Mouse (Mus musculus): Measurements from ENCODE around the gene Pex12. TPM values are rescaled to one million over a fixed set of nuclear protein-coding genes. Genes with fewer than 3 reads are reported as not detected.
"Not testable (repeated sequence)": the region's sequence is repeated elsewhere in the genome, so short reads cannot be mapped to it uniquely, and the experiment has no call there.

Pex12 gene
- total RNA-seq (2021) (10 to 100 TPM; 18.4 to 21.4 TPM), polyA plus RNA-seq (2012; rRNA removed) (12.3 and 12.5 TPM in 2 replicates)
- long read RNA-seq, transcript Pex12-202 (4 exons, 2,389 nt), result major isoform, 12 of 16 reads
- long read RNA-seq, partial matches to known transcripts, result 1 of 16 reads
- long read RNA-seq, other reads (novel, unspliced or antisense), result 3 of 16 reads

DNA sequence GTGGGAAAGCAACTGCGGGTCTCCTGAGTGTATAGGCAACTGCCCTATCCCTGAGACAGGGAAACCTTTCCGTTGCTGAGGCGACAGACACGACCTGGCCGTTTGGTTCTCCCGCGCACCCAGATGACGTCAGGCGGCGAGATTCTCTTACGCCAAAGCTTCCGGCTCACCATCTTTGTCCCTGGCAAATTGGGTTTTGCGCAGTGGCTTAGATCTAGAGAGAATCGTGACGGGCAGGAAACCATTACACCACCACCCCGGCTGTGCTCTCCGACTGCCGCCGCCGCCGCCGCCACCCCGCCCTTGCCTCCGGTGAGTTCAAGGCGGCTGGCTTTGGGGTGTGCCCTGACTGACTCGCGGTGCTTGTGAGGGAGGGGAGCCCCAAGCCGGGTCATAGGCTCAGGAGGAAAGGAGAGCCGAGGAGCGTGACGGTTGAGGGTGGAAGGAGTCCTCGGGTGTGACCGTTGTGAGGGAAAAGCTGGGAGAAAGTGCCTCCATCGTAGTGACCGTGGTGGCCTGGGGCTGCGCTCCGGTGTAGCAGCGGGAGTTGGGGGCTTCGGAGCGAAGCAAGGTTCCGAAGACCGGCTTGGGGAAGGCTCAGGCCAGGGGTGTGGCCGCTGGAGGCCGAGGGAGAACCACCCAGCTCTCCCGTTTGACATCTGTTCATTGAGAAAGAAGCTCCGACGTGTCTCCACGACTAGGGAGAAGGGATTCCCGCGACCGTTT, at the start of gene Pex12:
Gene Pex12 (minus strand): TSS at position 61 of the 726 bp plus-strand sequence.
- DNase-seq, result peak; percentile 96

DNA sequence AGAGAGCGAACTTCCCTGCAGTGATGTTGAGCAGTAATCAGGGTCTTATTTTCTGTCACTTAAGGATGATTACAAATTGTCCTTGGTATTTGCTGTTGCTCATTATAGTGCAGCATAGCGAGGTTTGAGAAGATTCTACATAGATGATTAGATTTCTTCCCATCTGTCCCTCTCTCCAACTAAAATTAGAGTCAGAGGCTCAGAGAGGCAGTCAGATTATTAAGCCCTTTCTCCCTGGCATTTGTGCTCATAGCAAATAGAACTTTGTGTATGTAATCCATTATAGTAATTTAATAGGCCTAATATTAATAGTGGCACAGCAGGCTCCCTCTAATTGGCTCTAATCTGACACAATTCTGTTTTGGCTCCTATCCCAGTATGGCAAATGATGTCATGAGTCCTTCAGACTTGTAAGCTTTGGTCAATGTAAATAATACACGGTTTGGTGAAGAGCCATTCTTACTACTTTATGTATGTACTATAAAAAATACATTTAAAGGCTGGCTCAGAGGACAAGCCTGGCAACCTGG, 39.4 kb upstream of the Pex12 start:
- DNase-seq, result no peak

- DNase-seq, result no peak
Measured at GRCm38 (mm10) chr11:83339705-83340104, 37.3 kb upstream of the Pex12 start.

- DNase-seq, result no peak
Measured at GRCm38 (mm10) chr11:83335826-83336225, 33.4 kb upstream of the Pex12 start.

DNA sequence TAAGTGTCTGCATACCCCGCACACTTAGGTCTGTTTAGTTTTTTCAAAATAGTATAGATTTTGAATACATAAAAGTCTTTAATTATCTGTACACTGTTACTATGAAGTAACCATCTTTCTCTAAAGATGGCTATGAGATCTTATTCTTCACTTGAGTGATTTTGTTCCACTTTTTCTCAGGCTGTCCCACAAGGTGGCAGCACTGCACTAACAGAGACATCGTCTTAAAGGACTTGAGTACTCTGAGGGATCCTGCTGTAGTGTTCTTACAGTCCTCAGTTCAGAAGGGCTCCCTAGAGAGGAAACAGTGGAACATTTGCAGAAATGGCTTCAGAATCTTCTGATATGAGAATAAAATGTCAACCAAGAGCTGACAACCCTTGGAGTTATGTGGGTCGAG, 25.0 kb upstream of the Pex12 start:
- peak; percentile 37 for DNase-seq

- DNase-seq, result not testable (repeated sequence)
Measured at GRCm38 (mm10) chr11:83326692-83327091, 24.3 kb upstream of the Pex12 start.

DNA sequence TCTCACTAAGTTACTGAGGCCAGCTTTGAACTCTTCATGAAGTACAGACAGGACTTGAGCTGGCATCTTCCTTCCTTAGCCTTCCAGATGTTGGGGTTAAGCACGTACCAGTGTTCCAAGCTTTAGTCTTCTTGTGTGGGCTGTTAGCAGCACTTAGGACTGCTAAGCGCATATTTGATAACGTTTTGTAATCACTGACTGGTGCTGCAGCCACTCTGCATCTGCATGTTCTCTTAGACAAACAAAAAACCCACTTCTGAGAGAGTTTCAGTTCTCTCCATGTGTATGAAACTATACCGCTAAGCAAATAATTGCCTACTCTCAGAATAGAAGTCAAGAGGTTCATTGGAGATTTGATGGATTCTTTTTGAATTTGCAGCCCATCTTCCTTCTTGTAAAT, 16.7 kb upstream of the Pex12 start:
- DNase-seq, result no peak

GRCm38 (mm10) chr11:83312471-83312870, 10.1 kb upstream of the Pex12 start:
- no peak for DNase-seq

GRCm38 (mm10) chr11:83306700-83307253, 4.4 kb upstream of the Pex12 start:
- no peak for DNase-seq

DNA sequence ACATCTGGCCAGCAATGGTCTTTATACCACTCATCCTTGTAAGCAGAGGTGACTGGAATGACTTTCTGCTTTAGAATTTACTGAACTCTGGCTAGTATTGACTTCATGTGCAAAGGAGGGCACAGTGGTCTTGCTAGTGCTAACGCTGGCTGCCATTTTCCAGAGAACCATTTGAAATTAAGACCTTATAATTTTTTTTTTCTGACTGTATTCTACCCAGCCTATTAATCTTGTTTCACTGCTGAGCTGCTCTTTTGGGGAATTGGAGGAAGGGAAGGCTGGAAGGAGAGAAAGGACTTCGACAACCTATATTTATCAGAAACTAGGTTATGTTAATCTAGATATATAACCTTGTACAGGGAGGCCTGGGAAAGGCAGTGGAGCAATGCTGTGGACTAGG, 2.1 kb upstream of the Pex12 start:
- no peak for DNase-seq

DNA sequence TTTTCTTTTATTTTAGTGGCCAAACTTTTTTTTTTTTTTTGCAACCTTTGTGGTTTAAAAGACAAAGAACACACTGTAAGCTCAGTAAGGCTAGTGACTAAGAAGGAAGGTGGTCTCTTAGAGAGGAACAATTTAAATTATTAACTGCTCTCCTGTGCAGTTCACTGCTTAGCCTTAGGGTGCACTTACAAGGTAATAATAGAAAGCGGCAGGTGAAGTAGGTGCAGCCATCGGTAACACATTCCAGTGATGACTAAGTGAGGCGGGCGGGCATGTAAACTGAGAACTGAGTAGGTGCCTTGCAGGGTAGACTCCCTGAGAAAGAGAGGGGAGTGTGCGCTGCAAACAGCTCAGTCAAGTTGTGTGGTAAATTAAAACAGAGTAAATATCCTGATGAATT, 1.4 kb upstream of the Pex12 start:
- DNase-seq, result no peak

DNA sequence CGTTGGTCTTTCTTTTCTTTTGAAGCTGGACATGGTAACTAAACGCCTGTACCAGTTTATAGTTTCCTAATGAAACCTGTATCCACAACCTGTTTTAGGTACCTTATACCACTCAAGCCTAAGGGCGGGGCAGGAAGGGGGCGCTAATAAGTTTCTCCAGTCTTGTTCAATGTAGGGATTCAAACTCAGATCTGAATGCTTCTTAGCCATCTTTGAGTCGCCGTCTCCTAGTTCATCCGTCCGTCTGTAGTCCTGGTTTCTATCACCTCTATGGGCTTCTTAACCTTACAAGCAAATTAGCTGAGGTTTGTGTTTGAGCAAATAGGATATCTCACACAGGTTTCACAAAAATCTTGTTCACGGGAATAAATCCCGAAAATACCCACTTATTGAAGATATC, 262 bp downstream of the Pex12 start:
- DNase-seq, result no peak

GRCm38 (mm10) chr11:83301431-83301831, 955 bp downstream of the Pex12 start:
- no peak for DNase-seq

DNA sequence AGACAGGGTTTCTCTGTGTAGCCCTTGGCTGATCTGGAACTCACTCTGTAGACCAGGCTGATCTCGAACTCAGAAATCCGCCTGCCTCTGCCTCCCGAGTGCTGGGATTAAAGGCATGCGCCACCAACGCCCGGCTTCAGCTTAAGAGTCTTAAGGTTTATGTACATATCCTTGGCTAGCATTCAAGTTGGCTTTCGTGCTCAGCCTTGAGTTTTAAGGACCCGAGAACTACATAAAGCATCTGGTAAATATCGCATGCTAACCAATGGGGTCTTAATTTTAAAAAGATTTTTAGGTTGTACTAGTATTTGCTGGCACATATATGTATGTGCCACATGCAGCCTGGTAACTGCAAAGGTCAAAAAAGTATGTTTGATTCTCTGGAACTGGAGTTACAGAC, 2.7 kb downstream of the Pex12 start:
- no peak for DNase-seq

- DNase-seq, result peak; percentile 94
Measured at GRCm38 (mm10) chr11:83298225-83299195, 3.9 kb downstream of the Pex12 start, which contains the start of gene Ap2b1. TSS of gene Ap2b1 (plus strand) at chr11:83299024.

DNA sequence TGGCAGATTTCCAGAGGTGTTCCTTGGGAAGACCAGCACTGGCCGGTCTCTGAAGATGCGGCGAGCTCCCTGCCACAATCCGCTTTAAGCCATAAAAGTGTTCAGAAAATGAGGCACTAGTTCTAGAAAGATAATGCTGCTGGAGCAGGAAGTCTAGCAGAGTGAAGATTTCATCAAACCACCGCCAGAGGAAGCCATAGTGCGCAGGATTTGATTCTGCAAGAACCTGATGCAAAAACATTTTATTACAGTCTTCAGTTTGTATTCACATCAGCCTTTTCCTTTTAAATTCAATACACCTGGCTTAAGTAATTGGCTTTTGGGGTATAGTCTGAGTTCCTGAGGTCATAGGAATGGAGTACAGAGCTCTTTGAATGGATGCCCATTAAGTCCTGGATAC, 4.6 kb downstream of the Pex12 start:
- DNase-seq, result no peak

- no peak for DNase-seq
Measured at GRCm38 (mm10) chr11:83294133-83294532, 8.3 kb downstream of the Pex12 start.

DNA sequence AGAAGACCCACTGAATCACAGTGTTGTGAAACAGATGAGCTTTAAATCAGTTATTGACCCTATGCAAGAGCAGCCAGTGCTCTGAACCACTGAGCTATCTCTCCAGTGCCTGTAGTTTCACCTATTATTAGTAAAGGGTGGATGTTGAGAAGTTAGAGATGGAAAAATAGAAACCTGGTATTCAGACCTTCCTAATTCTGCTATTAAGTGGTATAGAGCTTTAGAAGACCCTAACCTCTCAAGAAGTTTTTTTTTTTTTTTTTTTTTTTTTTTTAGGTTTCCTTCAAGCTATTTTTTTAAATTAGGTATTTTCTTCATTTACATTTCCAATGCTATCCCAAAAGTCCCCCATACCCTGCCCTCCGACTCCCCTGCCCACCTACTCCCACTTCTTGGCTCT, 9.2 kb downstream of the Pex12 start:
- DNase-seq, result no peak

- DNase-seq, result no peak
Measured at GRCm38 (mm10) chr11:83292251-83292587, 10.2 kb downstream of the Pex12 start.

DNA sequence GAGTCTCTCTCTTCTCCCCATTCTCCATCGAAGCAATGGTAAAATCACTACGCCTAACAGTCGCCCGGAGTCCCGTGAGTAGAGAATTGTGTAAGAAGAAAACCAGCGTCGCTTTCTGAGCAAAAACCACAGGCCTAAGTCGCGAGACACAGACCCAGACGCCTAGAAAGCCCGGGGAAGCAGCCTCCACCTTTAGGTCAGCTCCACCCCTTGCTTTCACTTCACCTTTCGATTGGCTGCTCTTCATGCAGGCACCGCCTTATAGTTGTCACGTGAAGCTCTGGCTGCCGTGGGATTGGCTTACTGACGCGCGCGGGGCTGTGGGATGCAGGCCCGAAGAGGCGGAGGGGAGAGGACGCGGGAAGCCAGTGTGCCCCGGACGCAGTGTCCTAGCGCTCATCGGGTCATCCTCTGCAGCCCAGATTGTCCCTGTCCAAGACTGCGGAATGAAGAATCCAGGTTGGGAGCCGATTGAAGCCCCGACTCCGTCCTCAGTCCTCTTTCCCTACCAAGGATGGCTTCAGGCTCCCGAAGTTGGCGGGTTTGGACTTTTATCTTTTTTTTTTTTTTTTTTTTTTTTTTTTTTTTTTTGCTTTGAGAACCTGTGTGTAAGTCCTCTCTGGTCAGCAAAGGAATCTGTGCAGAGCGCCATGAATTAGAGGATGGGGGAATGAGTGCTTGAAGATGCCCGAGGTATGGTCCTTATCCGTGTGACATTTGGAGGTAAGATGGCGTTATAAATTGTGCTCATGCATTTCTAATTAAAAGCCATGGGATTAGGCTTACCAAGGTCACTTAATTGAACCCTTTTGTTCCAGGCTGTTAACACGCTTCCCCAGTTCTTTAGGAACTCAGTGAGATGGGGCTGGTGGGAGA, 10.8 kb downstream of the Pex12 start:
- peak; percentile 97 for DNase-seq

- no peak for DNase-seq
Measured at GRCm38 (mm10) chr11:83289633-83290032, 12.8 kb downstream of the Pex12 start.

All from adrenal gland, adult 2 months (tissue).